Mouse (Mus musculus): ENCODE measurements around the gene A830018L16Rik. TPM values are rescaled to one million over a fixed set of nuclear protein-coding genes. Genes with fewer than 3 reads are reported as not detected.

Gene A830018L16Rik
- polyA plus RNA-seq (2012; ENCODE audit: low replicate concordance): not detected in 2 replicates

DNA sequence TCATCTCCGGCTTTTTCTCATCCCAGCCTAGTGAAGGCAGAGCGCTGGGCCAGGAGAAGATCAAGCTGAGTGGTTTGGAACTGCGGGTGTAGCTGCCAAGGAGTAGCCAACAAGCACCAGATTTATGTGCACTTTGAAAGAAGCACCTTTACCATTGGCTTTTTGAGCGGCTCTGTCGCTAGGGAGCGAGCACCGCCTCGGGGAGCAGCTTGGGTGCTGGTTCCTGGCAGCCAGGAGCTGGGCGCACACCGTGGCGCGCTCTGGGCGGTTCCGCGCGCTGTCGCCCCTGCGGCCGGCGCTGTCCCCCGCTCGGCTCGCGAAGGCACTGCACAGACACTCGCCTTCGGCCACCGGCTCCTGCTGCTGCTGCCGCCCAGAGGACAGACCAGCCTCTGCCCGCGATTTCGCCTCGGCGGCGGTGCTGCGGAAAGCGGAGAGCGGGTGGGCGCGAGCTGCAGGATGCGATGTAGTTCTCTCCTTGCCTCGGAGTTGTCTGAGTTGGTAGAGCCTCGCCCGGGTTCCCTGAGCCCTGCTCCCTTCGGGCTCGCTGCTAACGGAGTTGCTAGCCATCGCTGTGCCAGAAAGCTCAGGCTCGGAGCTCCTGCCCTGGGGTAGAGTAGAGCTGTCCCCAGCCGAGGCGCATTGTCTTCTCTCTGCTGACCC lies at the start of gene A830018L16Rik:
Gene A830018L16Rik, plus strand, starts transcription at position 212 of the 663 bp plus-strand sequence.

Measured in hematopoietic multipotent progenitor cell, adult 10-12 weeks (in vitro differentiated cells).